8 mouse cellular contexts compared by ENCODE assay signal in the genomic region with DNA sequence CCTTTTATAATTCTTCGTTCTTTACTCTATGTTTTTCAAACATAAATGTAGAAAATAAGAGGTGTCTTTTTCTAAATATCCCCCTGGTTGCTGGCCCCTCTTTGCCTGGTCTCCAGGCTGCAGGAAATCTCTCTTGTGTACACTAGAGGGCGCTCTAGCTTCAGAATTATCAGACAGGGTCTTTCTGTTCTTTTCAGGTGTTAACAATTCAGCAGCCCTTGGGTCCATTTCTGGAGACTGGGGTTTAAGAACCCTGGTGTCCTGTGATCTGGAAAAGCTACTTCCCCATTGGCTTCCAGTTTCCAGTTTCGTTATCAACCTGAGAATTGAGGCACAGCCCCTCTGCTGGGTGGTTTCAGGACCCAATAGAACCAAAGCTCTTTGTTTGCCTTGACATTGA.
DNase-seq lines count a peak whose midpoint lies in the region; ATAC-seq and TF ChIP-seq lines count a peak whose summit lies in the region.

No protein-coding gene starts in this region.

- H3K9me3 ChIP-seq in heart, embryonic 16.5 days (replicated peaks; ENCODE audit: control insufficient read depth, low read length), result no peaks in the 10 kb centered on the region
- H3K9me3 ChIP-seq in midbrain, embryonic 14.5 days (ENCODE audit: control insufficient read depth, low read length), result no peaks in the 10 kb centered on the region
- H3K9me3 ChIP-seq in midbrain, embryonic 11.5 days (ENCODE audit: control insufficient read depth, low read length), result no peaks in the 10 kb centered on the region

- CTCF ChIA-PET in Patski (lab: Charles Lee), result interaction anchor here (0.8 to 2.0 kb wide), 13 partner anchors 9 to 238 kb away, joined by 3 to 10 read pairs (median 3); no protein-coding TSS in a partner anchor

- no peak overlapping the region for H3K9ac ChIP-seq in heart, embryonic 16.5 days (ENCODE audit: low read length)
- H3K9ac ChIP-seq in midbrain, embryonic 14.5 days (replicated peaks; ENCODE audit: low read length), result no peak overlapping the region
- H3K9ac ChIP-seq in midbrain, embryonic 11.5 days (ENCODE audit: low read length), result no peak overlapping the region

- H3K4me3 ChIP-seq in heart, embryonic 16.5 days (ENCODE audit: low read length), result no peak overlapping the region
- H3K4me3 ChIP-seq in midbrain, embryonic 14.5 days (replicated peaks; ENCODE audit: low read depth, low read length), result no peak overlapping the region
- no peak overlapping the region for H3K4me3 ChIP-seq in midbrain, embryonic 11.5 days (ENCODE audit: low read depth, low read length)

- POLR2A ChIA-PET in Patski (lab: Charles Lee), result no interaction called here

- peaks cover 11% of the 10 kb centered on the region for H3K4me1 ChIP-seq in heart, embryonic 16.5 days (ENCODE audit: control insufficient read depth, insufficient read depth, low read length)
- no peaks in the 10 kb centered on the region for H3K4me1 ChIP-seq in midbrain, embryonic 14.5 days (ENCODE audit: control insufficient read depth, insufficient read depth, low read length)
- H3K4me1 ChIP-seq in midbrain, embryonic 11.5 days (ENCODE audit: control insufficient read depth, insufficient read depth, low read length), result 0 out of 2 replicates have a peak, but pooled peaks cover 2% of the 10 kb centered on the region

- no peak for DNase-seq in heart, postnatal 4 days
- DNase-seq in midbrain, embryonic 14.5 days, result peak; percentile 82
- DNase-seq in midbrain, embryonic 11.5 days (ENCODE audit: low spot score, missing footprints), result no peak
- no peak for DNase-seq in Patski (ENCODE audit: low read depth, low spot score)
- peak; percentile 43 for DNase-seq in mesoderm, embryonic 11.5 days (ENCODE audit: low read depth, low spot score)
- no peak for DNase-seq in right cerebral cortex, postnatal 14 days

- peak; percentile 70 for TF ChIP-seq CTCF in Patski (IDR thresholded peaks at IDR 0.05)

- in situ Hi-C loops in Patski (cut with MboI; ENCODE audit: low pct_unique_long_range_greater_than_20kb), result loop anchor here (5.0 to 10.0 kb wide), 3 partner anchors 133 to 623 kb away; no protein-coding TSS in a partner anchor

- WGBS in heart, embryonic 16.5 days, result 35% methylated on average over 3 of the region's 3 CpGs
- WGBS in midbrain, embryonic 14.5 days, result 33% methylated on average over 3 of the region's 3 CpGs
- 44% methylated on average over 3 of the region's 3 CpGs for WGBS in midbrain, embryonic 11.5 days

- H3K36me3 ChIP-seq in heart, embryonic 16.5 days (ENCODE audit: control insufficient read depth, insufficient read depth), result no peaks in the 10 kb centered on the region
- H3K36me3 ChIP-seq in midbrain, embryonic 14.5 days (ENCODE audit: control insufficient read depth, insufficient read depth, low read length), result no peaks in the 10 kb centered on the region
- H3K36me3 ChIP-seq in midbrain, embryonic 11.5 days (ENCODE audit: control insufficient read depth, insufficient read depth, low read length), result no peaks in the 10 kb centered on the region

- H3K4me2 ChIP-seq in heart, embryonic 16.5 days (ENCODE audit: low read depth, low read length), result no peak overlapping the region
- H3K4me2 ChIP-seq in midbrain, embryonic 14.5 days (ENCODE audit: low read length), result no peak overlapping the region
- H3K4me2 ChIP-seq in midbrain, embryonic 11.5 days, result no peak overlapping the region

- peak overlapping the region; percentile 7; the same call in 1 of the 2 replicates for H3K27ac ChIP-seq in heart, embryonic 16.5 days (ENCODE audit: low read length)
- H3K27ac ChIP-seq in midbrain, embryonic 14.5 days (replicated peaks; ENCODE audit: low read depth, low read length), result no peak overlapping the region
- H3K27ac ChIP-seq in midbrain, embryonic 11.5 days (ENCODE audit: low read depth, low read length), result no peak overlapping the region

- H3K27me3 ChIP-seq in heart, embryonic 16.5 days (ENCODE audit: control insufficient read depth, insufficient read depth, low read length), result no peaks in the 10 kb centered on the region
- no peaks in the 10 kb centered on the region for H3K27me3 ChIP-seq in midbrain, embryonic 14.5 days (ENCODE audit: control insufficient read depth, insufficient read depth, low read length)
- H3K27me3 ChIP-seq in midbrain, embryonic 11.5 days (ENCODE audit: control insufficient read depth, insufficient read depth, low read length), result no peaks in the 10 kb centered on the region
- H3K27me3 ChIP-seq in Patski, result peaks cover 4% of the 10 kb centered on the region

- no peak for ATAC-seq in heart, embryonic 16.5 days (replicated peaks; ENCODE audit: extremely low read depth, insufficient read depth, low FRiP score)
- 0 out of 2 replicates have a peak, but pooled peaks have one; percentile 58 for ATAC-seq in midbrain, embryonic 14.5 days (ENCODE audit: low FRiP score, low TSS enrichment)
- ATAC-seq in midbrain, embryonic 11.5 days (ENCODE audit: low FRiP score), result no peak
- no peak for ATAC-seq in Patski
- no peak; the same call in 1 of the 2 replicates for ATAC-seq in granulocyte monocyte progenitor cell, adult 5-6 weeks (replicated peaks; ENCODE audit: poor library complexity, severe bottlenecking)

Comparison
In these comparisons a context has a peak if more than half of its experiments do, and no peak if none do; other contexts are left out.
1. DNase-seq: peak in midbrain, embryonic 14.5 days (single experiment) and mesoderm, embryonic 11.5 days (single experiment); none in heart, postnatal 4 days (single experiment), midbrain, embryonic 11.5 days (single experiment), Patski (single experiment) and right cerebral cortex, postnatal 14 days (single experiment).